Mouse (Mus musculus): ENCODE data around the gene Capn11. TPM values are rescaled to one million over a fixed set of nuclear protein-coding genes. Genes with fewer than 3 reads are reported as not detected.

The Capn11 gene
- polyA plus RNA-seq, 1 experiment from 2014 or later = 0.92 TPM

- 36% methylated on average over 12 of the region's 12 CpGs for WGBS
- H3K4me2 ChIP-seq (replicated peaks) = no peak overlapping the region
- peak overlapping the region; percentile 41; the same call in 1 of the 2 replicates for H3K9ac ChIP-seq (replicated peaks)
Measured at GRCm38 (mm10) chr17:45584096-45584896, 74.8 kb downstream of the Capn11 start.

GRCm38 (mm10) chr17:45582715-45583355, 76.3 kb downstream of the Capn11 start:
- no peak overlapping the region for H3K27ac ChIP-seq
- H3K9me3 ChIP-seq = no peaks in the 10 kb centered on the region; the same call in 1 of the 2 replicates
- H3K4me2 ChIP-seq (replicated peaks) = no peak overlapping the region
- 77% methylated on average over 6 of the region's 6 CpGs for WGBS
- no peaks in the 10 kb centered on the region; the same call in 1 of the 2 replicates for H3K36me3 ChIP-seq
- H3K9ac ChIP-seq (replicated peaks) = no peak overlapping the region
- H3K4me1 ChIP-seq (replicated peaks) = peaks cover 21% of the 10 kb centered on the region
- ATAC-seq = no peak
- no peak overlapping the region for H3K4me3 ChIP-seq (replicated peaks)
- H3K27me3 ChIP-seq = no peaks in the 10 kb centered on the region

More at GRCm38 (mm10) chr17:45584096-45584896, 74.8 kb downstream of the Capn11 start:
- Histone ChIP-seq H3K4me1 (replicated peaks) (peaks cover 21% of the 10 kb centered on the region), H3K9me3 (no peaks in the 10 kb centered on the region; the same call in 1 of the 2 replicates), H3K36me3 (no peaks in the 10 kb centered on the region; the same call in 1 of the 2 replicates), H3K27ac (peak overlapping the region; percentile 71), H3K27me3 (no peaks in the 10 kb centered on the region), H3K4me3 (replicated peaks) (no peak overlapping the region)
- ATAC-seq = peak; percentile 59

GRCm38 (mm10) chr17:45582188-45582587, 76.9 kb downstream of the Capn11 start:
- H3K4me1 ChIP-seq (replicated peaks) = peaks cover 21% of the 10 kb centered on the region
- H3K9ac ChIP-seq (replicated peaks) = no peak overlapping the region
- H3K27me3 ChIP-seq = no peaks in the 10 kb centered on the region
- no peaks in the 10 kb centered on the region; the same call in 1 of the 2 replicates for H3K36me3 ChIP-seq
- no peak for ATAC-seq
- no peak overlapping the region for H3K27ac ChIP-seq
- no peak overlapping the region for H3K4me3 ChIP-seq (replicated peaks)
- H3K4me2 ChIP-seq (replicated peaks) = no peak overlapping the region
- H3K9me3 ChIP-seq = no peaks in the 10 kb centered on the region; the same call in 1 of the 2 replicates
- 92% methylated on average over 6 of the region's 6 CpGs for WGBS

- Histone ChIP-seq H3K4me3 (replicated peaks) (no peak overlapping the region), H3K4me1 (replicated peaks) (peaks cover 21% of the 10 kb centered on the region), H3K4me2 (replicated peaks) (no peak overlapping the region), H3K9me3 (no peaks in the 10 kb centered on the region; the same call in 1 of the 2 replicates), H3K27ac (no peak overlapping the region), H3K36me3 (no peaks in the 10 kb centered on the region; the same call in 1 of the 2 replicates), H3K9ac (replicated peaks) (no peak overlapping the region), H3K27me3 (no peaks in the 10 kb centered on the region)
- 17% methylated on average over 2 of the region's 2 CpGs for WGBS
- no peak for ATAC-seq
Measured at GRCm38 (mm10) chr17:45581567-45581983, 77.5 kb downstream of the Capn11 start.

- H3K4me1 ChIP-seq (replicated peaks) = peaks cover 20% of the 10 kb centered on the region
- 55% methylated on average over 12 of the region's 12 CpGs for WGBS
- no peak for ATAC-seq
- no peak overlapping the region for H3K4me2 ChIP-seq (replicated peaks)
- H3K27ac ChIP-seq = no peak overlapping the region
- no peaks in the 10 kb centered on the region for H3K27me3 ChIP-seq
- no peak overlapping the region for H3K4me3 ChIP-seq (replicated peaks)
- H3K9ac ChIP-seq (replicated peaks) = no peak overlapping the region
- no peaks in the 10 kb centered on the region for H3K9me3 ChIP-seq
- no peaks in the 10 kb centered on the region for H3K36me3 ChIP-seq
Measured at GRCm38 (mm10) chr17:45580958-45581477, 78.1 kb downstream of the Capn11 start.

Other genes starting within 250 kb of the Capn11 start
- 70.8 and 74.8 TPM in 2 replicates for gene Cdc5l, start 225.6 kb downstream of the Capn11 start, polyA plus RNA-seq (2015; fragmentation: Nextera tagmentation; extraction: Ambion mirVana)
- gene Spats1, start 183.9 kb downstream of the Capn11 start, polyA plus RNA-seq (2015; fragmentation: Nextera tagmentation; extraction: Ambion mirVana) = 1.4 TPM in 2 replicates
- 17.6 and 19.4 TPM in 2 replicates for gene Aars2, start 152.5 kb downstream of the Capn11 start, polyA plus RNA-seq (2015; fragmentation: Nextera tagmentation; extraction: Ambion mirVana)
- gene Tcte1, start 135.9 kb downstream of the Capn11 start, polyA plus RNA-seq (2015; fragmentation: Nextera tagmentation; extraction: Ambion mirVana) = 2.6 and 2.7 TPM in 2 replicates
- gene Tmem151b, start 109.6 kb downstream of the Capn11 start, polyA plus RNA-seq (2015; fragmentation: Nextera tagmentation; extraction: Ambion mirVana) = 23.5 and 25.5 TPM in 2 replicates
- 5.2 and 7.1 TPM in 2 replicates for gene Nfkbie, start 103.6 kb downstream of the Capn11 start, polyA plus RNA-seq (2015; fragmentation: Nextera tagmentation; extraction: Ambion mirVana)
- gene Slc35b2, start 95.5 kb downstream of the Capn11 start, polyA plus RNA-seq (2015; fragmentation: Nextera tagmentation; extraction: Ambion mirVana) = 89.2 and 95.3 TPM in 2 replicates
- 1,587 and 1,677 TPM in 2 replicates for gene Hsp90ab1, start 86.1 kb downstream of the Capn11 start, polyA plus RNA-seq (2015; fragmentation: Nextera tagmentation; extraction: Ambion mirVana)
- 29.7 and 30.4 TPM in 2 replicates for gene Slc29a1, start 59.7 kb downstream of the Capn11 start, polyA plus RNA-seq (2015; fragmentation: Nextera tagmentation; extraction: Ambion mirVana)
- gene Mymx, start 57.2 kb downstream of the Capn11 start, polyA plus RNA-seq (2015; fragmentation: Nextera tagmentation; extraction: Ambion mirVana) = not detected in 2 replicates
- gene Mrpl14, start 27.0 kb upstream of the Capn11 start, polyA plus RNA-seq (2015; fragmentation: Nextera tagmentation; extraction: Ambion mirVana) = 115 and 121 TPM in 2 replicates
- 124 and 133 TPM in 2 replicates for gene Tmem63b, start 27.6 kb upstream of the Capn11 start, polyA plus RNA-seq (2015; fragmentation: Nextera tagmentation; extraction: Ambion mirVana)
- not detected in 2 replicates for gene 1600014C23Rik, start 74.5 kb upstream of the Capn11 start, polyA plus RNA-seq (2015; fragmentation: Nextera tagmentation; extraction: Ambion mirVana)